Mouse (Mus musculus): ENCODE measurements around the gene Tspan12.
"Not testable (repeated sequence)": the region's sequence is repeated elsewhere in the genome, so short reads cannot be mapped to it uniquely, and the experiment has no call there.

Tspan12 gene

GRCm38 (mm10) chr6:21828437-21828836 is 23.9 kb downstream of the Tspan12 start:
- no peak for DNase-seq (ENCODE audit: low read depth, low spot score)

GRCm38 (mm10) chr6:21828001-21828400 is 24.3 kb downstream of the Tspan12 start:
- DNase-seq (ENCODE audit: low read depth, low spot score), result no peak

GRCm38 (mm10) chr6:21823694-21824093 is 28.6 kb downstream of the Tspan12 start:
- DNase-seq (ENCODE audit: low read depth, low spot score), result no peak

GRCm38 (mm10) chr6:21823281-21823680 is 29.0 kb downstream of the Tspan12 start:
- peak; percentile 41 for DNase-seq (ENCODE audit: low read depth, low spot score)

GRCm38 (mm10) chr6:21822721-21823134 is 29.6 kb downstream of the Tspan12 start:
- DNase-seq (ENCODE audit: low read depth, low spot score), result no peak

GRCm38 (mm10) chr6:21818107-21818807 is 34.1 kb downstream of the Tspan12 start:
- no peak for DNase-seq (ENCODE audit: low read depth, low spot score)

GRCm38 (mm10) chr6:21806005-21806404 is 46.3 kb downstream of the Tspan12 start:
- no peak for DNase-seq (ENCODE audit: low read depth, low spot score)

GRCm38 (mm10) chr6:21805013-21805570 is 47.2 kb downstream of the Tspan12 start:
- DNase-seq (ENCODE audit: low read depth, low spot score), result no peak

- peak; percentile 51 for DNase-seq (ENCODE audit: low read depth, low spot score)
Observed at GRCm38 (mm10) chr6:21803483-21804340, 48.6 kb downstream of the Tspan12 start.

- no peak for DNase-seq (ENCODE audit: low read depth, low spot score)
Observed at GRCm38 (mm10) chr6:21798581-21798980, 53.7 kb downstream of the Tspan12 start.

GRCm38 (mm10) chr6:21797087-21797486 is 55.2 kb downstream of the Tspan12 start:
- DNase-seq (ENCODE audit: low read depth, low spot score), result no peak

- no peak for DNase-seq (ENCODE audit: low read depth, low spot score)
Observed at GRCm38 (mm10) chr6:21796413-21796812, 55.9 kb downstream of the Tspan12 start.

GRCm38 (mm10) chr6:21795410-21795809 is 56.9 kb downstream of the Tspan12 start:
- DNase-seq (ENCODE audit: low read depth, low spot score), result no peak

- peak; percentile 71 for DNase-seq (ENCODE audit: low read depth, low spot score)
Observed at GRCm38 (mm10) chr6:21795072-21795407, 57.3 kb downstream of the Tspan12 start.

- no peak for DNase-seq (ENCODE audit: low read depth, low spot score)
Observed at GRCm38 (mm10) chr6:21794337-21795071, 57.8 kb downstream of the Tspan12 start.

- no peak for DNase-seq (ENCODE audit: low read depth, low spot score)
Observed at GRCm38 (mm10) chr6:21791307-21791706, 61.0 kb downstream of the Tspan12 start.

GRCm38 (mm10) chr6:21790550-21791086 is 61.7 kb downstream of the Tspan12 start:
- DNase-seq (ENCODE audit: low read depth, low spot score), result no peak

- DNase-seq (ENCODE audit: low read depth, low spot score), result no peak
Observed at GRCm38 (mm10) chr6:21790036-21790435, 62.3 kb downstream of the Tspan12 start.

GRCm38 (mm10) chr6:21789582-21789981 is 62.7 kb downstream of the Tspan12 start:
- not testable (repeated sequence) for DNase-seq (ENCODE audit: low read depth, low spot score)

- DNase-seq (ENCODE audit: low read depth, low spot score), result no peak
Observed at GRCm38 (mm10) chr6:21787757-21788156, 64.6 kb downstream of the Tspan12 start.

GRCm38 (mm10) chr6:21787274-21787673 is 65.0 kb downstream of the Tspan12 start:
- no peak for DNase-seq (ENCODE audit: low read depth, low spot score)

Measured in forelimb bud, embryonic 11.5 days (tissue).